ENCODE assay signal across 9 mouse cellular contexts in genomic region chr10:42327576-42327975, GRCm38 (mm10). TPM values are rescaled to one million over a fixed set of nuclear protein-coding genes. Genes with fewer than 3 reads are reported as not detected.
DNase-seq lines count a peak whose midpoint lies in the region; ATAC-seq and TF ChIP-seq lines count a peak whose summit lies in the region.
"Had no signal": no experiment of that assay in that cellular context is flagged by ENCODE, and none has a peak within 500 bp of the region (broad histone marks: within the 10 kb centered on the region; RNA-seq: fewer than 3 reads in every experiment).

No protein-coding gene starts in this region.

- H3K4me3 ChIP-seq in kidney, postnatal 0 days (replicated peaks; ENCODE audit: low read depth, low read length) = no peak overlapping the region
- no peak overlapping the region for H3K4me3 ChIP-seq in kidney, embryonic 15.5 days (replicated peaks)
- H3K4me3 ChIP-seq in CH12.LX (replicated peaks in 1 of 3; ENCODE audit: low read depth in 2 of 3, low read length in 2 of 3, poor library complexity in 1 of 3) = no peak overlapping the region
- H3K4me3 ChIP-seq in forebrain, embryonic 14.5 days (ENCODE audit: low read depth, low read length) = no peak overlapping the region
- no peak overlapping the region for H3K4me3 ChIP-seq in olfactory bulb, adult 2 months (ENCODE audit: insufficient read depth, low read depth, low read length)
- H3K4me3 ChIP-seq: neural tube, embryonic 13.5 days had no signal

- no peak for ATAC-seq in kidney, postnatal 0 days (replicated peaks; ENCODE audit: low FRiP score, low read depth)
- ATAC-seq in kidney, embryonic 15.5 days (replicated peaks; ENCODE audit: low FRiP score) = no peak
- peak; percentile 73 for ATAC-seq in forebrain, embryonic 14.5 days

- no peak for TF ChIP-seq POLR2A in CH12.LX (IDR thresholded peaks at IDR 0.05; ENCODE audit: low read depth, low read length)
- TF ChIP-seq POLR2A in olfactory bulb, adult 2 months (IDR thresholded peaks at IDR 0.05; ENCODE audit: insufficient read depth, low read depth, low read length) = no peak

- 68% methylated on average over 8 of the region's 8 CpGs for WGBS in kidney, postnatal 0 days
- WGBS in kidney, embryonic 15.5 days = 74% methylated on average over 8 of the region's 8 CpGs
- 62% methylated on average over 8 of the region's 8 CpGs for WGBS in forebrain, embryonic 14.5 days
- WGBS in olfactory bulb, adult 2 months = 76% methylated on average over 8 of the region's 8 CpGs

- no peaks in the 10 kb centered on the region for H3K79me2 ChIP-seq in CH12.LX (replicated peaks; ENCODE audit: control insufficient read depth, extremely low read depth, insufficient read depth, poor library complexity, severe bottlenecking)

- no peak for TF ChIP-seq EP300 in CH12.LX (IDR thresholded peaks at IDR 0.05; ENCODE audit: low read length)

- dilution Hi-C loops in CH12.LX (cut with MboI; ENCODE audit: extremely low pct_ligation_motif_present, extremely low pct_unique_long_range_greater_than_20kb, low sequenced_read_pairs) = no loop called here

- H3K4me1 ChIP-seq in kidney, postnatal 0 days (replicated peaks; ENCODE audit: insufficient read depth, low read length) = no peaks in the 10 kb centered on the region
- no peaks in the 10 kb centered on the region for H3K4me1 ChIP-seq in kidney, embryonic 15.5 days
- H3K4me1 ChIP-seq in CH12.LX (ENCODE audit: control insufficient read depth in 1 of 2, insufficient read depth in 2 of 2) = peaks cover 0 to 3% of the 10 kb centered on the region in 2 experiments; a peak in 1 of 4 replicates
- H3K4me1 ChIP-seq in forebrain, embryonic 14.5 days (ENCODE audit: control insufficient read depth, insufficient read depth, low read length) = no peaks in the 10 kb centered on the region
- no peaks in the 10 kb centered on the region for H3K4me1 ChIP-seq in olfactory bulb, adult 2 months (ENCODE audit: control insufficient read depth, insufficient read depth, low read length)
- H3K4me1 ChIP-seq: neural tube, embryonic 13.5 days had no signal

- 0 out of 2 replicates have a peak, but pooled peaks cover 2% of the 10 kb centered on the region for H3K36me3 ChIP-seq in kidney, postnatal 0 days (ENCODE audit: insufficient read depth, low read length)
- H3K36me3 ChIP-seq in kidney, embryonic 15.5 days = 0 out of 2 replicates have a peak, but pooled peaks cover 3% of the 10 kb centered on the region
- H3K36me3 ChIP-seq in CH12.LX (replicated peaks in 1 of 2; ENCODE audit: control insufficient read depth in 1 of 2, insufficient read depth in 1 of 2, low read length in 1 of 2) = peaks cover 8 to 24% of the 10 kb centered on the region in 2 experiments
- H3K36me3 ChIP-seq in forebrain, embryonic 14.5 days (ENCODE audit: control insufficient read depth, insufficient read depth, low read length) = no peaks in the 10 kb centered on the region
- H3K36me3 ChIP-seq: neural tube, embryonic 13.5 days had no signal

- H3K27ac ChIP-seq in kidney, postnatal 0 days = no peak overlapping the region
- H3K27ac ChIP-seq in kidney, embryonic 15.5 days = no peak overlapping the region
- no peak overlapping the region for H3K27ac ChIP-seq in CH12.LX (ENCODE audit: insufficient read depth, low read depth)
- no peak overlapping the region for H3K27ac ChIP-seq in forebrain, embryonic 14.5 days (ENCODE audit: low read depth, low read length)
- no peak overlapping the region for H3K27ac ChIP-seq in olfactory bulb, adult 2 months (ENCODE audit: insufficient read depth, low read depth, low read length)
- H3K27ac ChIP-seq: neural tube, embryonic 13.5 days had no signal

- in situ Hi-C loops in CH12.LX (cut with MboI; ENCODE audit: low pct_ligation_motif_present, low pct_unique_long_range_greater_than_20kb, low sequenced_read_pairs) = no loop called here

- no peaks in the 10 kb centered on the region for H3K9me3 ChIP-seq in kidney, postnatal 0 days (replicated peaks; ENCODE audit: low read length)
- no peaks in the 10 kb centered on the region for H3K9me3 ChIP-seq in kidney, embryonic 15.5 days (replicated peaks)
- peaks cover 3% of the 10 kb centered on the region for H3K9me3 ChIP-seq in CH12.LX (replicated peaks; ENCODE audit: low read length)
- H3K9me3 ChIP-seq in forebrain, embryonic 14.5 days (replicated peaks; ENCODE audit: control insufficient read depth, low read length) = no peaks in the 10 kb centered on the region
- H3K9me3 ChIP-seq: neural tube, embryonic 13.5 days had no signal

- TF ChIP-seq CTCF in kidney, postnatal 0 days (IDR thresholded peaks at IDR 0.05; ENCODE audit: low read depth) = peak; percentile 78
- peak in 1 of 2 experiments; percentile 45; a peak in 2 of 4 replicates for TF ChIP-seq CTCF in CH12.LX (conservative IDR thresholded peaks at IDR 0.05 in 1 of 2, IDR thresholded peaks at IDR 0.05 in 1 of 2; ENCODE audit: low read depth in 2 of 2, low read length in 2 of 2)
- 0 out of 2 replicates have a peak, but pooled peaks have one; percentile 9 for TF ChIP-seq CTCF in olfactory bulb, adult 2 months (IDR thresholded peaks at IDR 0.05; ENCODE audit: insufficient read depth, low read depth, low read length)

- DNase-seq in kidney, postnatal 0 days (ENCODE audit: low spot score) = peak; percentile 70
- DNase-seq in 416B (ENCODE audit: low read depth) (peak; percentile 36), CH12.LX (ENCODE audit: extremely low read depth) (no peak)
- DNase-seq in forebrain, embryonic 14.5 days (ENCODE audit: low spot score) = peak; percentile 73
- DNase-seq in gastrocnemius, postnatal 4 days (ENCODE audit: low spot score in 2 of 2) = no peak
- no peak for DNase-seq in thymus, postnatal 14 days

- H3K27me3 ChIP-seq in kidney, postnatal 0 days (ENCODE audit: insufficient read depth, low read length) = no peaks in the 10 kb centered on the region
- no peaks in the 10 kb centered on the region for H3K27me3 ChIP-seq in kidney, embryonic 15.5 days
- no peaks in the 10 kb centered on the region for H3K27me3 ChIP-seq in CH12.LX (replicated peaks)
- H3K27me3 ChIP-seq in forebrain, embryonic 14.5 days (replicated peaks; ENCODE audit: control insufficient read depth, insufficient read depth, low read length) = no peaks in the 10 kb centered on the region
- H3K27me3 ChIP-seq: neural tube, embryonic 13.5 days had no signal

- H3K4me2 ChIP-seq in kidney, postnatal 0 days (ENCODE audit: low read length) = no peak overlapping the region
- no peak overlapping the region for H3K4me2 ChIP-seq in kidney, embryonic 15.5 days
- no peak overlapping the region for H3K4me2 ChIP-seq in CH12.LX (ENCODE audit: insufficient read depth, low read depth, poor library complexity, severe bottlenecking)
- H3K4me2 ChIP-seq in forebrain, embryonic 14.5 days (ENCODE audit: low read length) = no peak overlapping the region
- H3K4me2 ChIP-seq: neural tube, embryonic 13.5 days had no signal

- TF ChIP-seq RAD21 in CH12.LX (IDR thresholded peaks at IDR 0.05; ENCODE audit: low read depth, low read length) = peak; percentile 43

- no peak overlapping the region for H3K9ac ChIP-seq in kidney, postnatal 0 days (ENCODE audit: low read depth, low read length)
- no peak overlapping the region for H3K9ac ChIP-seq in kidney, embryonic 15.5 days
- H3K9ac ChIP-seq in CH12.LX (ENCODE audit: insufficient read depth, low read depth) = no peak overlapping the region
- H3K9ac ChIP-seq in forebrain, embryonic 14.5 days (ENCODE audit: low read length) = no peak overlapping the region
- H3K9ac ChIP-seq: neural tube, embryonic 13.5 days had no signal

TF ChIP-seq in CH12.LX, 34 proteins besides CTCF, POLR2A, EP300 and RAD21:
- TF ChIP-seq SMC3 (IDR thresholded peaks at IDR 0.05; ENCODE audit: low read depth, low read length) = peak; percentile 35; the same call in 1 of the 2 replicates
- no peak for TF ChIP-seq ZMIZ1 (IDR thresholded peaks at IDR 0.05; ENCODE audit: low read depth, low read length)
- no peak for TF ChIP-seq USF2 (conservative IDR thresholded peaks at IDR 0.05; ENCODE audit: low read depth, low read length)
- no peak for TF ChIP-seq MAX (IDR thresholded peaks at IDR 0.05; ENCODE audit: low read length)

RNA-seq across cellular contexts. Expression of gene Foxo3, which starts 51.0 kb away (rescaled TPM):
- 8.7 and 9.7 TPM in 2 replicates for polyA plus RNA-seq in kidney, postnatal 0 days (2015; fragmentation: Nextera tagmentation; extraction: Ambion mirVana)
- polyA plus RNA-seq in kidney, embryonic 15.5 days (2015; fragmentation: Nextera tagmentation; extraction: Ambion mirVana) = 6.1 and 7.0 TPM in 2 replicates
- total RNA-seq in CH12.LX (2012; rRNA removed) (13.0 and 18.2 TPM in 2 replicates), CH12.LX (2014; rRNA removed) (8.8 and 9.2 TPM in 2 replicates)
- 10.7 and 12.6 TPM in 2 replicates for polyA plus RNA-seq in CH12.LX (2012; ENCODE audit: insufficient read length, low read depth)
- polyA plus RNA-seq in forebrain, embryonic 14.5 days (2014; fragmentation: Nextera tagmentation; extraction: Ambion mirVana) = 5.4 and 5.6 TPM in 2 replicates
- 89.0 TPM in 1 of 2 replicates, not detected in the other for polyA plus RNA-seq in olfactory bulb, adult 2 months (2012; ENCODE audit: insufficient read depth, insufficient read length, low replicate concordance, missing spikeins)
- 10 to 100 TPM; 43.8 to 46.4 TPM for total RNA-seq in gastrocnemius, postnatal 4 days (2021)

Comparison
In these comparisons a context has a peak if more than half of its experiments do, and no peak if none do; other contexts are left out.
1. DNase-seq: peak in kidney, postnatal 0 days (single experiment), 416B (single experiment) and forebrain, embryonic 14.5 days (single experiment); none in CH12.LX (single experiment), gastrocnemius, postnatal 4 days (0 of 2) and thymus, postnatal 14 days (single experiment).